Mouse (Mus musculus): Measurements from ENCODE around the gene St6galnac3.

St6galnac3 gene

GRCm38 (mm10) chr3:153593103-153593502 is 131.9 kb downstream of the St6galnac3 start:
- no peak for DNase-seq (ENCODE audit: low spot score in 2 of 2)

GRCm38 (mm10) chr3:153587594-153587993 is 137.4 kb downstream of the St6galnac3 start:
- DNase-seq (ENCODE audit: low spot score in 2 of 2): no peak

GRCm38 (mm10) chr3:153584836-153585235 is 140.1 kb downstream of the St6galnac3 start:
- DNase-seq (ENCODE audit: low spot score in 2 of 2): no peak

DNA sequence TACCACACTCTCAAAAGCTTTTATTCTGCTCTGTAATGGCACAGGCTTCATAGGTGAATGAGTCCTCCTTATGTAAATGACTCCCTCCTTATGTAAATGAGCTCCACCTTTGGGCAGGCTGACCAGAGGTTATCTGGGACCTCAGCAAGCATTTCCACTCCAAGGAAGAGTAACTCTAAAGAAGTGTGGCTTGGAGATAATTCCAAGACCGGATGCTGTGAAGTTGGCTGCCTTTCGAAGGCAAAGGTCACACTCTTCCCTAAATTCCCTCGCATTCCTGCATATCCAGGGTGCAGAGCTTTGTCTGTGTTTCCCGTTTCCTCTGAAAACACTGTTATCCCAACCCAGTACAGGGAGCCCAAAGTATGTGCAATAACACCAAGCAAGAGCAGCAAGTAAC is 142.9 kb downstream of the St6galnac3 start:
- no peak for DNase-seq (ENCODE audit: low spot score in 2 of 2)

DNA sequence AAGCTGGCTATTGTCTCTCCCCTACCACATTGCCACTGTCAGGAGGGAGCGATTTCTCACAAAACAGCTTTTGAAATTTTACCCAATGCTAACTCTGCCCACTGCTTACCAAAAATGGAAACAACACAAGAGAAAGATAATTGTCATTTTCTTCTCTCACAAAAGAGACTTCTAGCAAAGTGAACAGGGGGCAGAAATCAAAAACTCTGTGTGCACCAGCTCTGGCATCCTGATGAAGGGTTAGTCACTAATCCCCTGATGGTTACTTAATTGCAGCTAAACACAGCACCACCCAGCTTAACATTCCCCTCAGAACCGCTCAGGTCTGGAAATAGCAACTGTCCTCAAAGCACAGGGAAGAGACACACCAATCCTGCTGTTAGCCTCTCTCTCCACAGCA is 144.3 kb downstream of the St6galnac3 start:
- no peak for DNase-seq (ENCODE audit: low spot score in 2 of 2)

- DNase-seq (ENCODE audit: low spot score in 2 of 2): no peak
These were observed 144.8 kb downstream of the St6galnac3 start for GRCm38 (mm10) chr3:153580136-153580535.

GRCm38 (mm10) chr3:153577286-153577685 is 147.7 kb downstream of the St6galnac3 start:
- no peak for DNase-seq (ENCODE audit: low spot score in 2 of 2)

- DNase-seq (ENCODE audit: low spot score in 2 of 2): peak; percentile 67 to 83
These were observed 153.8 kb downstream of the St6galnac3 start for GRCm38 (mm10) chr3:153571152-153571551.

DNA sequence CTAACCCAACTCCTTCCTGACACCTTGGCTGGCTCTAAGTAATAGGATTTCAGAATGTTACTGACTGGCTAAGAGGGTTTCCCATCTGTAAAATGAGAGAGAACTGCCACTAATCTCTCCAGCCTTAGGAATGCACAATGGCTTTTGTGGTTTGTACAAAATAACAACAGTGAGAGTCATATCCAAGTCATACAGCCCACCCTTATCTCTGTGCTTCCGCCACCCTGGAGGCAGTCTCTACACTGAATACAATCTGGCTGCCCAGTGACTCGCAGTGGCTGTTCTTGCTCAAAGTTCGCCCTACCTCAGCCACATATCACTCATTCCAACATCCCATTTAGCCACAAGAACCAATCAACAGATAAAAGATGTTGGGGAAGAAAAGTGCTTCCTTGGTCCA is 156.2 kb downstream of the St6galnac3 start:
- no peak for DNase-seq (ENCODE audit: low spot score in 2 of 2)

- peak; percentile 46 to 67 for DNase-seq (ENCODE audit: low spot score in 2 of 2)
These were observed 157.1 kb downstream of the St6galnac3 start for GRCm38 (mm10) chr3:153567913-153568312.

GRCm38 (mm10) chr3:153567512-153567911 is 157.5 kb downstream of the St6galnac3 start:
- DNase-seq (ENCODE audit: low spot score in 2 of 2): no peak

- no peak for DNase-seq (ENCODE audit: low spot score in 2 of 2)
These were observed 158.9 kb downstream of the St6galnac3 start for GRCm38 (mm10) chr3:153566100-153566499.

DNA sequence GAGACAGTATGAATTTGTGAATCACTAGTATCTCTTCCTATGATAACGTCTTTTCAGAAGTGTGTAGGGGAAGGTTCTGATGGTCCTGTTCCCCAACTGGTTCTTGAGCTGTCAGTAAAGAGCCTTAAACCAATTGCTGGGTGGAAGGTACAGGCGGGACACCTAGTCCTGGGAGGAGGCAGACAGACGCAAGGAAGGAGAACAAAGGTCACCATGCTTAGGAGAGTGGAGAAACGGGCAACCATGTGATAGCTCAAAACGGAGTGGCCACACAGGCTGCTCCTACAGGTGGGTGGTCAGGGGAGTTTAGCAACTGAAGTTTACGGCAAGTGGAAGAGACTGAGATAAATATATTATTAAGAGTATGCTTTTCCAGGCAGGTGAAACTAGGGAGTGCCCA is 164.1 kb downstream of the St6galnac3 start:
- no peak for DNase-seq (ENCODE audit: low spot score in 2 of 2)

DNA sequence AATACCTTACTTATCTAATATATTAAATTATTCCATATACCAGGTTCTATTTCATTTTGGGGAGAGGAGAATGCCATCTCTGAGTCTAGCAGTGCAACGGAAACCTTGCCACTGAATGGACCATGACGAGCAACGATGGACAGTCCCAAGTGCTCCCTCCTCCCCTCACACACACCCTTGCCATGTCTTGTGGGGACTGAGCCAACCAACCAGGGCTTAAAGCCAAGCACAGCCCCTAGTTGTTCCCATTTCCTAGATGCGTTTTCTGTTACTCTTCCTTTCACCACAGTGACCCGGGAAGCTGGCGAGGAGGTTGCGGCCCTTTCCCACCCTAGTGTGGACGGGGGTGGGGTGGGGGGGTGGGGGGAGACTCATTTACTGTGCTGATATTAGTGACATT is 165.4 kb downstream of the St6galnac3 start:
- no peak for DNase-seq (ENCODE audit: low spot score in 2 of 2)

DNA sequence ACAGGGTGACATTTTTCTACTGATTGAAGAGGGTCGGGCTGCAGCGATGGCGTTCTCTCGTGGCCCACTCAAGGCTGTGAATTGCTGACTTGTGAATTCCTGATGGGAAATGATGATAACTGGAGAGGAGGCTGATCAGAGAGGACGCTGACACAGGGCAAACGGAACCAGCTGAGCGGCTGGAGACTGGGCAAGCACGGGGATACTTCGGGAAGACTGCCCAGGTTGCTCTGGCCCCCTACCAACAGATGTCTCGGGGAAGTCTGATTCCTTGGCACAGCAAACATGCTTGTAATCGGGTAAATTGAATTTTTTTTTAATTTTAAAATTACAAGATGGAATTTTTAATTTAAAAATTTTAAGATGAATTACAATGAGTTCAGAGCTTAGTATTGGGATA is 168.4 kb downstream of the St6galnac3 start:
- peak in 1 of 2 experiments; percentile 68 for DNase-seq (ENCODE audit: low spot score in 2 of 2)

DNA sequence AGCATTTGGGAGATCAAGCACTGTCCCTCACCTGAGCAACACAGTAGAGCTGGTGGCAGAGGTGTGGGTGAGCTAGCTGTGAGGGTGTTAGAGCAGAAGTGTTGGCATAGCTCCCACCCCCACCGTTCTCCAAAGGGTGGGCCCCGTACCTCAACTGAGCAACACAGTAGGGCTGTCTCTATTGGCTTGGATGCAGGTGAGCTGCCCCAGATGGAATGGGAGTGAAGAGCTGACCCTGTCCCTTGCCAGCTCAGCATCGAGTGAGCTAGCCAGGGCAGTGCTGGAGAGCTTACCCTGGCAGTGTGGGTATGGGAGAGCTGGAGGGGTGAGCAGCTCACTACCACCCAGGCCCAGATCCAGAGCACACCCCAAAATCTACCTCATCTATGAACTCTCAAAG is 171.3 kb downstream of the St6galnac3 start:
- no peak for DNase-seq (ENCODE audit: low spot score in 2 of 2)

GRCm38 (mm10) chr3:153553226-153553625 is 171.7 kb downstream of the St6galnac3 start:
- DNase-seq (ENCODE audit: low spot score in 2 of 2): no peak

GRCm38 (mm10) chr3:153546936-153547683 is 177.9 kb downstream of the St6galnac3 start:
- DNase-seq (ENCODE audit: low spot score in 2 of 2): no peak

GRCm38 (mm10) chr3:153539851-153540250 is 185.1 kb downstream of the St6galnac3 start:
- DNase-seq (ENCODE audit: low spot score in 2 of 2): no peak

GRCm38 (mm10) chr3:153538396-153538795 is 186.6 kb downstream of the St6galnac3 start:
- DNase-seq (ENCODE audit: low spot score in 2 of 2): no peak

GRCm38 (mm10) chr3:153537435-153537834 is 187.5 kb downstream of the St6galnac3 start:
- no peak for DNase-seq (ENCODE audit: low spot score in 2 of 2)

GRCm38 (mm10) chr3:153536260-153536659 is 188.7 kb downstream of the St6galnac3 start:
- no peak for DNase-seq (ENCODE audit: low spot score in 2 of 2)

DNA sequence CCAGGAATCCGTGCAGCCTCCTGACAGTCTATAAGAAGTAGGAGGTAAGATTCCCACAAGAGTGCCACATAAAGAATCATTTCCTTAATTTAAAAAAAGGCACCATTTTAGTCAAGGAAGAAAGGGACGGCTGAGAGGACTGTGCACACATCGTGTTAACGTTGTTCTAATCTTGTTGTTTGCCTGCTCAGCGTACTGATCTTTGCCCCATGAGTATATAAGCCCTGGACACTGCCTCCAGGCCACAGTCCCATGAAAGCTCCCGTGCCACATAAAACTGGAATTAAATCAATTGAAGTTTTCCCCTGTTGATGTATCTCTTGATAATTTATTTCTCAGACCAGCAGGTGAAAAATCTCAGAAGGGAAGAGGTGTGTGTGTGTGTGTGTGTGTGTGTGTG is 195.8 kb downstream of the St6galnac3 start:
- no peak for DNase-seq (ENCODE audit: low spot score in 2 of 2)

Measured in right cerebral cortex, postnatal 10 days (tissue).